Mouse (Mus musculus) liver, adult 2 months (tissue): ENCODE results near the gene Zkscan14. TPM values are rescaled to one million over a fixed set of nuclear protein-coding genes. Genes with fewer than 3 reads are reported as not detected.

ENCODE experiments used
- DNase-seq: peaks from one replicate; pipeline ENCODE4 v3.0.0-alpha.2; 2011; ENCODE audit warnings: low read depth, low spot score; ENCODE audit errors: extremely low read depth
- H3K27ac ChIP-seq: fragments of 200-500 bp; replicated peaks from 2 replicates; pipeline ENCODE4 v1.5.1; 2012; ENCODE audit warnings: low read depth, mild to moderate bottlenecking, control low read depth, inconsistent platforms, low read length; ENCODE audit not compliant: insufficient read depth
- H3K27me3 ChIP-seq: fragments of 200-500 bp; 2 replicates; pipeline ENCODE4 v1.6.1; 2012; ENCODE audit warnings: mild to moderate bottlenecking, moderate library complexity, low read length, inconsistent platforms; ENCODE audit not compliant: control insufficient read depth, insufficient read depth
- H3K36me3 ChIP-seq: fragments of 200-500 bp; 2 replicates; pipeline ENCODE4 v1.6.1; 2012; ENCODE audit warnings: low read length, inconsistent platforms; ENCODE audit not compliant: control insufficient read depth, insufficient read depth
- H3K4me1 ChIP-seq: fragments of 200-500 bp; 2 replicates; pipeline ENCODE4 v1.6.1; 2011; ENCODE audit warnings: low read length; ENCODE audit not compliant: control insufficient read depth, insufficient read depth
- H3K4me3 ChIP-seq: fragments of 200-500 bp; 2 replicates; pipeline ENCODE4 v1.5.1; 2011; ENCODE audit warnings: low read depth, mild to moderate bottlenecking, control low read depth, low read length, moderate library complexity; ENCODE audit not compliant: insufficient read depth
- H3K79me2 ChIP-seq: fragments of 200-500 bp; 2 replicates; pipeline ENCODE4 v1.6.1; 2012; ENCODE audit warnings: inconsistent platforms, mild to moderate bottlenecking, low read length, moderate library complexity; ENCODE audit not compliant: control insufficient read depth, insufficient read depth
- H3K9ac ChIP-seq: fragments of 200-500 bp; 2 replicates; pipeline ENCODE4 v1.6.1; 2012; ENCODE audit warnings: low read depth, mild to moderate bottlenecking, control low read depth, inconsistent platforms, low read length
- CTCF ChIP-seq: fragments of 200-500 bp; IDR thresholded peaks from 2 replicates; pipeline ENCODE4 v1.5.1; 2011; ENCODE audit warnings: low read depth, low read length, control low read depth
- POLR2A ChIP-seq: fragments of 200-500 bp; IDR thresholded peaks from 2 replicates; pipeline ENCODE4 v1.6.1; 2011; ENCODE audit warnings: low read length, control low read depth; ENCODE audit not compliant: insufficient read depth; ENCODE audit errors: extremely low read depth
- WGBS: fragments of 180-500 bp; shearing (Covaris S2); methylation state at CpG from one replicate; pipeline ENCODE4 v1.1.7; 2018; 5-methylcytosine and 5-hydroxymethylcytosine counted together
- polyA plus RNA-seq: library from polyadenylated mRNA; depleted of rRNA; stranded (reverse); fragments of >200 nt; gene quantifications from 2 replicates; pipeline ENCODE4 v1.2.3, GENCODE M21; 2012
- total RNA-seq: library from RNA; depleted of rRNA; stranded (reverse); fragments of >200 nt; gene quantifications from 2 replicates; pipeline ENCODE4 v1.2.3, GENCODE M21; 2014

Zkscan14 gene
- total and polyA plus RNA-seq, 2 experiments = 1.8 to 8.5 TPM

- Histone ChIP-seq H3K79me2 (no peaks in the 10 kb centered on the region), H3K4me1 (peaks cover 22% of the 10 kb centered on the region), H3K36me3 (no peaks in the 10 kb centered on the region; the same call in 1 of the 2 replicates), H3K27me3 (no peaks in the 10 kb centered on the region), H3K27ac (peak overlapping the region; percentile 96), H3K9ac (no peak overlapping the region), H3K4me3 (no peak overlapping the region)
- 23% methylated on average over 2 of the region's 2 CpGs for WGBS
- TF ChIP-seq CTCF (no peak), POLR2A (no peak)
- DNase-seq = peak; percentile 90
Observed at GRCm38 (mm10) chr5:145226453-145226852, 24.8 kb upstream of the Zkscan14 start.

GRCm38 (mm10) chr5:145223395-145223794 lies 21.7 kb upstream of the Zkscan14 start:
- H3K36me3 ChIP-seq = peaks cover 5% of the 10 kb centered on the region
- H3K27ac ChIP-seq = peak overlapping the region; percentile 77
- no peak overlapping the region for H3K4me3 ChIP-seq
- TF ChIP-seq CTCF = no peak
- no peak for TF ChIP-seq POLR2A
- no peaks in the 10 kb centered on the region for H3K27me3 ChIP-seq
- H3K9ac ChIP-seq = 0 out of 2 replicates have a peak overlapping the region, but pooled peaks have one; percentile 10
- 53% methylated on average over 12 of the region's 12 CpGs for WGBS
- no peaks in the 10 kb centered on the region for H3K79me2 ChIP-seq
- H3K4me1 ChIP-seq = peaks cover 36% of the 10 kb centered on the region
- no peak for DNase-seq

GRCm38 (mm10) chr5:145222840-145223239 lies 21.2 kb upstream of the Zkscan14 start:
- Histone ChIP-seq H3K79me2 (no peaks in the 10 kb centered on the region), H3K27me3 (no peaks in the 10 kb centered on the region), H3K36me3 (peaks cover 5% of the 10 kb centered on the region), H3K4me3 (no peak overlapping the region), H3K27ac (peak overlapping the region; percentile 77), H3K9ac (peak overlapping the region; percentile 8; the same call in 1 of the 2 replicates), H3K4me1 (peaks cover 41% of the 10 kb centered on the region)
- 26% methylated on average over 5 of the region's 5 CpGs for WGBS
- peak; percentile 85 for DNase-seq
- no peak for TF ChIP-seq CTCF
- TF ChIP-seq POLR2A = no peak

- no peak overlapping the region for H3K9ac ChIP-seq
- no peaks in the 10 kb centered on the region for H3K79me2 ChIP-seq
- peak; percentile 67 for DNase-seq
- no peak for TF ChIP-seq CTCF
- TF ChIP-seq POLR2A = no peak
- H3K4me1 ChIP-seq = peaks cover 33% of the 10 kb centered on the region
- no peaks in the 10 kb centered on the region for H3K27me3 ChIP-seq
- peaks cover 5% of the 10 kb centered on the region for H3K36me3 ChIP-seq
- no peak overlapping the region for H3K4me3 ChIP-seq
- peak overlapping the region; percentile 14; the same call in 1 of the 2 replicates for H3K27ac ChIP-seq
- WGBS = 67% methylated on average over 8 of the region's 8 CpGs
Observed at GRCm38 (mm10) chr5:145219981-145220380, 18.3 kb upstream of the Zkscan14 start.

GRCm38 (mm10) chr5:145218671-145219070 lies 17.0 kb upstream of the Zkscan14 start:
- no peak for DNase-seq
- Histone ChIP-seq H3K79me2 (no peaks in the 10 kb centered on the region), H3K27me3 (no peaks in the 10 kb centered on the region), H3K36me3 (peaks cover 5% of the 10 kb centered on the region), H3K27ac (peak overlapping the region; percentile 88), H3K4me1 (peaks cover 32% of the 10 kb centered on the region), H3K9ac (no peak overlapping the region), H3K4me3 (no peak overlapping the region)
- TF ChIP-seq POLR2A (no peak), CTCF (no peak)
- 96% methylated on average over 20 of the region's 20 CpGs for WGBS

GRCm38 (mm10) chr5:145218206-145218605 lies 16.5 kb upstream of the Zkscan14 start:
- peak overlapping the region; percentile 88 for H3K27ac ChIP-seq
- peak overlapping the region; percentile 50 for H3K9ac ChIP-seq
- H3K36me3 ChIP-seq = peaks cover 5% of the 10 kb centered on the region
- no peak for TF ChIP-seq CTCF
- no peak for TF ChIP-seq POLR2A
- H3K79me2 ChIP-seq = no peaks in the 10 kb centered on the region
- no peaks in the 10 kb centered on the region for H3K27me3 ChIP-seq
- peak; percentile 64 for DNase-seq
- WGBS = 46% methylated on average over 21 of the region's 21 CpGs
- no peak overlapping the region for H3K4me3 ChIP-seq
- peaks cover 27% of the 10 kb centered on the region for H3K4me1 ChIP-seq
